Mouse (Mus musculus): ENCODE measurements around the gene Fsd1l. TPM values are rescaled to one million over a fixed set of nuclear protein-coding genes. Genes with fewer than 3 reads are reported as not detected.

Gene Fsd1l
- polyA plus RNA-seq, 1 experiment from 2014 or later: 10.6 TPM

GRCm38 (mm10) chr4:53738956-53739616 is 107.8 kb downstream of the Fsd1l start:
- Histone ChIP-seq H3K4me1 (ENCODE audit: control insufficient read depth in 2 of 2, insufficient read depth in 2 of 2, low read length in 2 of 2) (no peaks in the 10 kb centered on the region), H3K27ac (replicated peaks in 1 of 2; ENCODE audit: control insufficient read depth in 1 of 2, insufficient read depth in 1 of 2, low read depth in 2 of 2, low read length in 2 of 2) (no peak overlapping the region), H3K9me3 (ENCODE audit: control insufficient read depth, low read length) (no peaks in the 10 kb centered on the region), H3K4me2 (ENCODE audit: low read length) (no peak overlapping the region), H3K36me3 (ENCODE audit: control insufficient read depth, insufficient read depth, low read length) (peaks cover 74% of the 10 kb centered on the region), H3K4me3 (ENCODE audit: control insufficient read depth in 1 of 2, insufficient read depth in 1 of 2, low read depth in 1 of 2, low read length in 2 of 2) (no peak overlapping the region), H3K9ac (ENCODE audit: low read length) (no peak overlapping the region), H3K27me3 (ENCODE audit: control insufficient read depth, insufficient read depth, low read length) (no peaks in the 10 kb centered on the region)
- 37% methylated on average over 6 of the region's 6 CpGs for WGBS
- ATAC-seq (ENCODE audit: insufficient number of reproducible peaks, insufficient read depth, low FRiP score, low read depth): no peak

GRCm38 (mm10) chr4:53749831-53750230 is 118.6 kb downstream of the Fsd1l start:
- no peak overlapping the region for H3K27ac ChIP-seq (replicated peaks in 1 of 2; ENCODE audit: control insufficient read depth in 1 of 2, insufficient read depth in 1 of 2, low read depth in 2 of 2, low read length in 2 of 2)
- no peak overlapping the region for H3K9ac ChIP-seq (ENCODE audit: low read length)
- no peaks in the 10 kb centered on the region for H3K9me3 ChIP-seq (ENCODE audit: control insufficient read depth, low read length)
- H3K4me3 ChIP-seq (ENCODE audit: control insufficient read depth in 1 of 2, insufficient read depth in 1 of 2, low read depth in 1 of 2, low read length in 2 of 2): no peak overlapping the region
- no peaks in the 10 kb centered on the region for H3K4me1 ChIP-seq (ENCODE audit: control insufficient read depth in 2 of 2, insufficient read depth in 2 of 2, low read length in 2 of 2)
- no peaks in the 10 kb centered on the region for H3K27me3 ChIP-seq (ENCODE audit: control insufficient read depth, insufficient read depth, low read length)
- peaks cover 49% of the 10 kb centered on the region for H3K36me3 ChIP-seq (ENCODE audit: control insufficient read depth, insufficient read depth, low read length)
- H3K4me2 ChIP-seq (ENCODE audit: low read length): no peak overlapping the region
- ATAC-seq (ENCODE audit: insufficient number of reproducible peaks, insufficient read depth, low FRiP score, low read depth): no peak

- no peak for ATAC-seq (ENCODE audit: insufficient number of reproducible peaks, insufficient read depth, low FRiP score, low read depth)
- Histone ChIP-seq H3K27me3 (ENCODE audit: control insufficient read depth, insufficient read depth, low read length) (no peaks in the 10 kb centered on the region), H3K4me3 (ENCODE audit: control insufficient read depth in 1 of 2, insufficient read depth in 1 of 2, low read depth in 1 of 2, low read length in 2 of 2) (no peak overlapping the region), H3K9me3 (ENCODE audit: control insufficient read depth, low read length) (no peaks in the 10 kb centered on the region), H3K27ac (replicated peaks in 1 of 2; ENCODE audit: control insufficient read depth in 1 of 2, insufficient read depth in 1 of 2, low read depth in 2 of 2, low read length in 2 of 2) (no peak overlapping the region), H3K4me1 (ENCODE audit: control insufficient read depth in 2 of 2, insufficient read depth in 2 of 2, low read length in 2 of 2) (no peaks in the 10 kb centered on the region), H3K36me3 (ENCODE audit: control insufficient read depth, insufficient read depth, low read length) (peaks cover 42% of the 10 kb centered on the region), H3K4me2 (ENCODE audit: low read length) (no peak overlapping the region), H3K9ac (ENCODE audit: low read length) (no peak overlapping the region)
- 76% methylated on average over 16 of the region's 16 CpGs for WGBS
These were observed 119.3 kb downstream of the Fsd1l start for GRCm38 (mm10) chr4:53750391-53751120.

Other genes with a start within 250 kb of the Fsd1l start
- gene Slc44a1, start 191.1 kb upstream of the Fsd1l start, polyA plus RNA-seq (2014; fragmentation: Nextera tagmentation; extraction: Ambion mirVana): 28.6 and 34.0 TPM in 2 replicates
- gene Fktn, start 82.5 kb downstream of the Fsd1l start, polyA plus RNA-seq (2014; fragmentation: Nextera tagmentation; extraction: Ambion mirVana): 16.3 and 16.9 TPM in 2 replicates
- 0.15 TPM in 1 of 2 replicates, not detected in the other for gene Tal2, start 148.2 kb downstream of the Fsd1l start, polyA plus RNA-seq (2014; fragmentation: Nextera tagmentation; extraction: Ambion mirVana)
- 10.2 and 11.2 TPM in 2 replicates for gene Tmem38b, start 194.6 kb downstream of the Fsd1l start, polyA plus RNA-seq (2014; fragmentation: Nextera tagmentation; extraction: Ambion mirVana)

All from heart, embryonic 14.5 days (tissue).